Mouse (Mus musculus) C2C12 (cell line): Measurements from ENCODE around the gene Smpd3.

Experiments
- CTCF ChIP-seq: IDR thresholded peaks from one replicate; pipeline ENCODE4 v1.5.1; 2011; ENCODE audit not compliant: control insufficient read depth, insufficient read depth, insufficient read length
- MAX ChIP-seq: IDR thresholded peaks from one replicate; pipeline ENCODE4 v1.6.1; 2011; ENCODE audit warnings: mild to moderate bottlenecking, control low read depth
- MYOD1 ChIP-seq: IDR thresholded peaks from one replicate; pipeline ENCODE4 v1.6.1; 2011; ENCODE audit warnings: low read depth; ENCODE audit not compliant: control insufficient read depth, insufficient read length

DNA sequence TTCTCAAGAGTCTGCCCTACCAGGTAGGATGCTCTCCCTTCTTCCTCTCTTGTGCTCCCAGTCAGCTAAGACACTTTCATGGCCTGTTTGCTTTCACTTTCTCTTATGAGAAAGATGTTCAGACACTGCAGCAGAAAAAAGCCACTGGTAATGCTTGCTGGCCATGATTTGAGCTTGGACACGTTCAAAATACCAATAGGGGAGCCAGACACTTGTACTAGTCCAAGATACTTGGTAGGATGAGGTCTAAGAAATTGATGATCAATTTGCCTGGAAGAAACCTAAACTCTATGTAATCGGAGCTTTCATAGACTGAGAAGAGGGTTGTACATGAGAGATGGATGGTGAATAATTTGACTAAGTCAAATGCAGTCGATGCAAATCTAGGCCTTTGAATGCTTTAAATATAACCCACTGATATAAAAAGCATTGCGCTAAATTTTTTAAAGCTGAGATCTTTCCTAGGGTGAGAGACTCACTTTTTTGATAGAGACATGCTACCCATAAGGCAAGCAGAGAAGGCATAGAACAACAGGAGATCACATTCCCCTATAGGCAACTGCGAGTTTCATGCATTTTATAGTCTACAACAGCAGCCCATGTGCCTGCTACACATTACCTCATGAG is 27.6 kb downstream of the Smpd3 start:
- TF ChIP-seq CTCF (no peak), MAX (no peak), MYOD1 (no peak)
